Mouse (Mus musculus): ENCODE measurements at regions not wholly inside any gene's neighbourhood (a gene's known extent, or its start where the extent isn't known, plus 50 kb on each side); places are given as distances from the start of the nearest gene placed in this dataset.
A peak's percentile ranks its signal among the peaks of the same experiment; 100 is the strongest.

GRCm38 (mm10) chrX:85971973-85972372, 72.0 kb upstream of the Samt3 start:
- DNase-seq (ENCODE audit: low spot score), result no peak

- DNase-seq (ENCODE audit: low spot score), result peak; percentile 9
Observed at GRCm38 (mm10) chrX:85981051-85981450, 62.9 kb upstream of the Samt3 start.

All from ovary, postnatal 36 days (tissue).